ENCODE assay signal across 17 mouse cellular contexts in the genomic region with DNA sequence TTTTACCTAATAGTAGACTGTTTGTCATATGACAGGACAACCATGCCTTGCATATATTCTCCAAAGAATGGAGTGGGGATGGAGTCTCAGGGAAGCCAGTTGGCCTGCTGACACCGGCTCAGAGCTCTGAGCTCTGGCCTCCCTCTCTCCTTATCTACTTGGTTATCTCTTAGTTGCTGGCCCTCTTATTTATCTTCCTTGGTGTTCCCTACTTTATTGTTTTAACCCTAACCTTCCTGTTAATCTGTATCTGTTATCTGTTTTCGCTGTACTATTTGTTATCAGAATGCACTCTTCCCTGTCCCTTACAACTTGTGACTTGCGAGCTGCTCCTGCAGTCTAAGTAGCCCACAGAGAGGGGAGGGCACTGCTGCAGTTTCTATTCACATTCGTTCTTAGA. TPM values are rescaled to one million over a fixed set of nuclear protein-coding genes. Genes with fewer than 3 reads are reported as not detected.
"Had no signal": no experiment of that assay in that cellular context is flagged by ENCODE, and none has a peak within 500 bp of the region (broad histone marks: within the 10 kb centered on the region; RNA-seq: fewer than 3 reads in every experiment).

No protein-coding gene starts in this region.

- H3K36me3 ChIP-seq: kidney, embryonic 15.5 days; limb, embryonic 15.5 days; midbrain, embryonic 10.5 days; neural tube, embryonic 15.5 days; stomach, embryonic 15.5 days had no signal

- H3K4me2 ChIP-seq: kidney, embryonic 15.5 days; limb, embryonic 15.5 days; neural tube, embryonic 15.5 days; stomach, embryonic 15.5 days had no signal

- H3K27me3 ChIP-seq: kidney, embryonic 15.5 days; limb, embryonic 15.5 days; neural tube, embryonic 15.5 days; stomach, embryonic 15.5 days had no signal

- ATAC-seq: inflammation-experienced regulatory T-cells, adult 6 months had no signal

- H3K27ac ChIP-seq: kidney, embryonic 15.5 days; limb, embryonic 15.5 days; midbrain, embryonic 10.5 days; neural tube, embryonic 15.5 days; stomach, embryonic 15.5 days had no signal

- DNase-seq: kidney, adult 2 months; kidney, postnatal 14 days; lung, adult 2 months; lung, postnatal 4 days; midbrain, embryonic 14.5 days; right cerebral cortex, postnatal 4 days; thymus, adult 2 months; thymus, postnatal 25 days had no signal

- H3K4me3 ChIP-seq: kidney, embryonic 15.5 days; limb, embryonic 15.5 days; midbrain, embryonic 10.5 days; myocyte; neural tube, embryonic 15.5 days; stomach, embryonic 15.5 days had no signal

- H3K4me1 ChIP-seq: limb, embryonic 15.5 days; neural tube, embryonic 15.5 days had no signal

- H3K9ac ChIP-seq: kidney, embryonic 15.5 days; limb, embryonic 15.5 days; neural tube, embryonic 15.5 days; stomach, embryonic 15.5 days had no signal

- H3K9me3 ChIP-seq: kidney, embryonic 15.5 days; limb, embryonic 15.5 days; midbrain, embryonic 10.5 days; neural tube, embryonic 15.5 days; stomach, embryonic 15.5 days had no signal

RNA-seq across cellular contexts. Expression of gene Mgst2, which starts 12.5 kb away (rescaled TPM):
- total RNA-seq: layer of hippocampus, postnatal 14 days; left cerebral cortex, adult 18-20 months had no signal
